Mouse (Mus musculus) urinary bladder, adult 2 months (tissue): ENCODE results near the gene Prex1. TPM values are rescaled to one million over a fixed set of nuclear protein-coding genes. Genes with fewer than 3 reads are reported as not detected.
A peak's percentile ranks its signal among the peaks of the same experiment; 100 is the strongest.
"Not testable (repeated sequence)": the region's sequence is repeated elsewhere in the genome, so short reads cannot be mapped to it uniquely, and the experiment has no call there.

ENCODE experiments used
- DNase-seq: peaks from one replicate; pipeline ENCODE4 v3.0.0; 2022; ENCODE audit warnings: low spot score
- polyA plus RNA-seq: library from polyadenylated mRNA; depleted of rRNA; stranded (reverse); fragments of >200 nt; gene quantifications from 2 replicates; pipeline ENCODE4 v1.2.3, GENCODE M21; 2012; rRNA removed

The Prex1 gene
- polyA plus RNA-seq, result 7.5 and 8.7 TPM in 2 replicates

DNA sequence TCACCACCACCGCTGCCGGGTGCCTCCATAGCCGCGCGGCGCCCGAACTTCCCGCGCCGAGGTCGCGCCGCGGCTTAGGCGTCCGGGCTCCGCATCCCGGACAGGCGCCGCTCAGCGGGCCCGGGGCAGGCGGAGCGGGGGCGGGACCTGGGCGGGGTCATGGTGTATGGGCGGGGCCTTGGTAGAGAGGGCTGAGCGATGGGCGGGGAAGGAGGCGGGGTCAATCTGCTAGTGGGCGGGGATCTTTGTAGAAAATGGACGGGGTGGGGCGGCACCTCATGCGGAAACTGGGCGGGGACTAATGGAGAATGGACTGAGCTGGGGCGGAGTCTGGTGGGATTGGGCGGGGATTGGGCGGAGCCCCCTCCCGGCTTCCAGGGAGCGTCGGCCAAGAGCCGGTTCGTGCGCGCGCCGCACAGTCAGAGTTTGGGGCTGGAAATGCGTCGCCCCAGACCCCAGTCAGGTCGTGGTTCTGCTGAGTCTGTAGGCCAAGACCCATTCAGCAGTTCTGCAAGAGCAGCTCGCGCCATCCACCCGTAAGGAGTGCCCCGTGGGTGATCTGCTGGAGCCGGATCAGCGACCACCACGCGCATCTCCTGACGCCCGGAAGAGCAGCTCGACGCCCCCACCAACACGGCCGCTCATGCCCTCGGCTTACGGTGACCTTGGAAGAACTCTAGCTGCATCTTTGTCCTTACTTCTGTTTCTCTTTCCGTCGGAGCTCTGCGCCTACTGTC, at the start of gene Prex1:
Prex1 (minus strand) TSS at position 143 of the 737 bp plus-strand sequence.
- peak; percentile 82 for DNase-seq

DNA sequence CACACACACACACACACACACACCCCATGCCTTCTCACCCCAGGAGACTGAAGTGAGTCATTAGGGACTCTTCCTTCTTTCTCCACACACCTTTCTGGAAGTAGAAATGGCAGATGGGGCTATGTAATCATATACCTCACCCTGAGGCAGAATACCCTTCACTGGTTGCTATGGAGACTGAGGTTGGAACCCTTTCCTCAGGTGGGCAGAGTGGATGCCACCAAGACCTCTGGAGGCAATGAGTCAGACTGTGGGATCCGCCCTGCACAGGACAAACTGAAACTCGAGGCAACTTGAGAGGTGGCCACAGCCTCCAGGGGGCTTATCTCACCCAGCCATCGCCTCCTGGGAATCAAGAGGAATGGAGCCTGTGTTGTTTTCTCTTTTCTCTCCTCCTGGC, 44.3 kb upstream of the Prex1 start:
- DNase-seq, result no peak

DNA sequence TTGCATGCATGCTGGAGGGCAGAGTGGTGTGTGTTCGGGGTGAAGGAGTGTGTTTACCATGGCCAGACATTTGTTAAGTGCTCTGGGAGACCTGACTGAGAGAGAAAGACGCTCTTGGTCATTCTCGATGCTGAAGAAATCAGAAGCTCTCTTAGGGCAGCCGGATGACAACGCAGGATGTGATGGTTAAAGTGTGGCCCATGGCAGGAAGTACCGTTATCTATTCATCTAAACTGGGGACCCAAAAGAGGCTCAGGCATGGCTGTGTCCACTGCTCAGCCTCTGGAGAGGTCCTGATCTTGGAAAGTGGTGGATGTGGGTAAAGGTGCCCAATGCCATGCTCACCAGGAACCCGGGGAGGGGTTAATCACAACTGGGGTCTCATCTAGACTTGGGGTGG, 41.1 kb upstream of the Prex1 start:
- DNase-seq, result no peak

DNA sequence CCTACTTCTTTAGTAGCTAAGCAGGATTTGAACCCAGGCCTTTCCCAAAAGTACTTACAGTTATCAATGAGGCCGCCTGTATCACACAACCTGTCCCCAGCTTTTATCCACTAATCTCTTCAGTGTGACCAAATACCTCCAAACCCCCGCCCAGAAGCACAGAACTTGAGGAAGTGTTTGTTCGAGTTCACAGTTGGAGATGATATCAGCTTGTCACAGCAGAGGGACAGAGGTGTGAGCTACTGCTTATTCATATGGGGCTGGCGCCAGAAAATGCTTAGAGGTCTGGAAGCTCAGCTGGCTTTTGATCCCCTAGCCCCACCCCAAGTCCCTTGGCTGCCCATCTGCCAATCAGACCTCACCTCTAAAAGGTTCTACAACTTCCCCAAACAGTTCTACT, 40.6 kb upstream of the Prex1 start:
- DNase-seq, result no peak

DNA sequence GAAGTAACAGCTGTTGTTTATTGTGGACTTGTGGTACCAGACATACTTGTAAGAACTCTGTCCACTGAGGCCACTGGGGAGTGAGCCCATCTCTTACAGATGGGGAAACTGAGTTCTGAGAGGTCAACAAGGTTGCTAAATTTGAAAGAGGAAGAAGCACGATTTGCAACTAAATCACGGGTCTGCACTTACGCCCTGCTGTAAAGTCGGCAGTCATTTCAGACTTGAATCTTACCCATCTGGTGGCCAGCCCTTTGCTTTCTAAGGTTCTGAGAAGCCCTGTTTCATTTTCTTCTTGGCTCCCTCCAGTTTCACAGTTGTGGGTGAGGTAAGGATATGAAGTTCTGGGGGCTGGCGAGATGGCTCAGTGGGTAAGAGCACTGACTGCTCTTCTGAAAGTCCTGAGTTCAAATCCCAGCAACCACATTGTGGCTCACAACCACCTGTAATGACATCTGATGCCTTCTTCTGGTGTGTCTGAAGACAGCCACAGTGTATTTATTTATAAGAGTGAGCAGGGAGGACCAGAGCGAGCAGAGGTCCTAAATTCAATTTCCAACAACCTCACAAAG, 37.1 kb upstream of the Prex1 start:
- DNase-seq, result no peak

DNA sequence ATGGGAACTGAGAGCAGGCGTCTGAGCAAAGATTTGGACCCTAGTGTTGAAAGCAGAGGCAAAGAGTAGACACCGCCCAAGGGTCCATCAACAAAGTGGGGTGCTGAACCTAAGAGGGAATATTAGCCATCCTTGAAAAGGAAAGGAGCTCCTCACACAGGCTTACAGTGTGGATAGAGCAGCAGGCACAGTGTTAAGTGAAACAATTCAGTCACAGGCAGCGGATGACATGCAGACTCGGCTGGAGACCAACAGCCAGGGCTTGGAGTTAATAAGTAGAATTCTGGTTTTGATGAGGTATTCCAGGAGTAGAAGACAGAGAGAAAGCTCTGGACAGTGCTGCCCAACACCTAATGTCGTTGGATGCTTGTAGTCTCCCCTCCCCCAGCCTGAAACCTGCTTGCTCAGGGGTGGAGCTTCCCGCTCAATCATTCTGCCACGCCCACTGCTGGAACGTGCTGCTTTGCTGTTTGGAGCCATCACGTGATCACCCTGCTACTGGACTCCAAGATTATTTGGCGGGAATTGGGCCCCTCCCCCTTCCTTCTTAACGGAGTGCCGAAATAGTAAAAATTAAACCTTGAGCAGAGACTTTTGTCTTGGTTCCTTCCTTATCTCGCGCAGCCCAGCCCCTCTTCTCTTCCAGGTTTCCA, 32.8 kb upstream of the Prex1 start:
- not testable (repeated sequence) for DNase-seq

DNA sequence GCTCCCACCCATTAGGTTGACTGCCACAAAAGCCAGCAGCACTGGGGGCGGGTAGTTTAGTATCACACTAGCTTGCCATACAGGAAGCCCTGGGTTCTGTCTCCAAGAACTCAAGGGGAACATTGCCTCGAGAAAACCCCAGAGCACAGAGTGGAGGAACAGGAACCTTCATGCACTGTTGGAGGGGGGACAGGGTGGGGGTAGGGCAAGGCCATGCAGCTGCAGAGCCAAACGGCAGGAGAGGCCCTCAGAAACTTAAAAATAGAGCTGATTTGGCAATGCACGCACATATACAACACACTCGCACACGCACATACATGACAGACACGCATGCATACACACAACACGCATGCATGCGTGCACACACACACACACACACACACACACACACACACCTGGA, 32.2 kb upstream of the Prex1 start:
- no peak for DNase-seq

DNA sequence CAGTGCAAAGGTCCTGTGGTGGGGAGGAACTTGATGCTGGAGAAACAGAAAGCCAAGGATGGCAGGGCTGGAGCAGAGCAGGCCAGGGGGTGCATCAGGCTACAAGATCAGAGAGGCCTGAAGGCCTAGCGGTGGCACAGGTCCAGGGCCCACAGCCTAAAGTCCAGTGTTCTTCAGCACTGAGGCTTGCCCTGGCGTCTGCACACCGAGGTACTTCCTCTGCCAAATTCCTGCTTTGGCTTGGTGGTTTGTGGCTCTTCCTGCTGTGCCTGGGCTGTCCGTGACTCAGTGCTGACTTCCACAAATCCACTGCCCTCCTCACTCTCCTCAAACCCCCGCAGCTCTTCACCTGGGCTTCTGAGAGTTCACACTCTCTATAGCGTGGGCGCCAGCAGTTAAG, 30.8 kb upstream of the Prex1 start:
- DNase-seq, result no peak

DNA sequence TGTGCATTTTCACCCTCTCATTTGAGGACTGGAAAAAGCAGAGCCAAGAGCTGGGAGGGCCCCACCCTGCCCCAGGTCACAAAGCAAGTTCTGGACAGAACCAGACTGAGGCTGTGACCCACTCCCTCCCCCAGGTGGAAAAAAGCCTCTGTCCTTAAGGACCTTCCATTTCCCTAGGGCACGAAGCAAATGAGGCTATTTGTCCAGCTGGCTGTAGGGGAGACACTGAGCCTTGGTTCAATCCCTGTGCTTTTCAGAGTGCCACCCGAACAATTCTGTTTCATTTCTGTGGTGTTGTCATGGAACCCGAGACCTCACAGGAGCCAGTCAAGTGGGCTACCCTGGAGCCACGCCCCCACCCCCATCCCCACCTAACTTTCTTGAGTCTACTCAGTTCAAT, 29.9 kb upstream of the Prex1 start:
- DNase-seq, result no peak

DNA sequence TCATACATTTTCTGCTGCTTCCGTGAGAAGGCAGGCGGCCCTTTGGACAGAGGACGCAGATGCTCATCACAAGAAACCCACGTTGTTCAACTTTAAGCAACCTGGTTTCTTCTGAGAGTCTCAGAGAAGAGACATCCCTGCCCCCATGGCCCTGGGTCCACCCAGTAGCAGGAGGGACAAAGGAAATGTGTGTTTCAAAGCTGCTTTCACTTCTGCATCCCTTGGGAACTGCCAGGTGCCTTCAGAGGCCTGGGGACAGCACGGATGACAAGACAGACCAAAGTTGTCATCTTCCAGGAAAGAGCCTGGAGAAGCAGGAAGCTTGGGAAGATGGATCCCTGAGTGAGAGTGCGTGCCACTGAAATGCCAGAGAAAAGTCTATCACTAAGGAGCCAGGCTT, 27.8 kb upstream of the Prex1 start:
- no peak for DNase-seq

DNA sequence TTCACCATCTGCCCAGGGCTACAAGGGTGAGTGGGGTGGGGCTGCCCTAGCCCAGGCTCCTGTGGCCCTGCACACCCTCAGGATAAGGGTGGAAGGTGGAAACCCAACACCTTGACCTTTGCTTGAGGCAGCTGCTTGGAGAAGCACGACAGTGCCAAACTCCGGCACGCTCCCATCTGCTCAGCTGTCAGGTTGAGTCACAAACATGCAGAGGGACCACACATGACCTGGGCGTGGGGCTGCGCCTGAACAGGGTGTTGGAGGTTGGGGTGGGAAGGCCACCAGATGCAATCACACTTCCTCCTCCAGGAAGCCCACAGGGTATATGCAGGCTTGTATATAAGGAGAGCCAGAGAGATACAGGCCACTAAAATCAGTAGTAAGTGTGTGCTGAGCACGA, 26.8 kb upstream of the Prex1 start:
- DNase-seq, result no peak

DNA sequence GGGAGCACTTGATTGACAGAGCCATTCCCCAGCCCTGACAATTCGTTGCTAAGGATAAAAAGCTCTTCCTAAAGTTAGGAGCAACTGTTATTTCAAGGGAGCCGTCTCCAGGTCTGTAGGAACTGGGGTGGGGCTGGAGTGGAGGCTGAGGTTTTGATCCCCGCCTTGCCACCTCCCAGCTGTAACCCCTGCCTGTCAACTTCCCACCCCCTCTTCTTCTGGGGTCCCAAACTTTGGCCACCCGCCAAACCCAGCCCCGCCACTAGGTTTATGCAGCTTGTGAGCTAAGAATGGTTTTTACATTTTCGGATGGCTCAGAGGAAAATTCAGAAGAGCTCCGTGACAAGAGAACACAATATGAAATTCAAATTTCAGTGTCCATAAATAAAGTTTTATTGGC, 23.7 kb upstream of the Prex1 start:
- no peak for DNase-seq

DNA sequence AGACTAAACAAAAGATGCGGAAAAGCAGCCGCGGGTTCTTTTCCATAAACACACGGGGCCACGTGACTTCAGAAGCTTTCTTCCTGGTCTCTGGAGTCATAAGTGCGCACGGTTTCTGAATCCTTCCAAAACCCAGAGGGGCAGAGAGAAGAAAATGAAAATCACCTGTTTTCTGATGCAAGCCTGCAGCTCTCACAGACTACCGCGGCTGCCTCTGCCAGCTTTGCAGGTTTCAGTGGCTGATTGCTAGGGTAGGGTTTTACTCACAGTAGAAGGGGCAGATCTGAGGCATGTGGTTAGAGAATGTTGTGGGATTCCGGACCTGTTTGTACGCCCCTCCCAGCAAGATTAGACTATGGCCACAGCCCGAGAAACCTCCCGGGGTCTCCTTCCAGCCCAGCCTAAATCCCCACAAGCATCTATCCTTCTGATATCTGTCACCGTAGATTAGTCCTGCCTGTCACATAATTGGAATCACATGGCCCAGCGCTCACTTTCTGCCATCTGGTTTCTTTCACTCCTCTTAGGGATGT, 21.9 kb upstream of the Prex1 start:
- DNase-seq, result no peak

DNA sequence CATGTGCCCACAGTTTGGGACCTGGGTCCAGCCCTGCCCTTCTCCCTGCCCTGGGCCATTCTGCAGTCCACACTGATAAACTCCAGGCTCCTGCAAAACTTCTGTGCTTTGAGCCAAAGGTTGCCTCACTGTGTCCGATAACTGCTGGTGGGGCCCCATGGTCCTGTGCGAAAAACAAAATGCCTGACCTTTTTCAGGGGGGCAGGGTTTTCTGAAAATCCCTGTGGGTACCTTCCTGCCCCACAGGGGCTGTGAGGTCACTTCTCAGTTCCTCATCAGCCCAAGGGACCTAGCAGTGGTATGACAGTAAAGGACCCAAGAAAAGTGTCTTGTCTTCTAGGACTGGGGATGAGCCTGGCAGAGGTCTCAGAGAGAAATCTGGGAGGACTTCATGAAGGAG, 19.2 kb upstream of the Prex1 start:
- no peak for DNase-seq

DNA sequence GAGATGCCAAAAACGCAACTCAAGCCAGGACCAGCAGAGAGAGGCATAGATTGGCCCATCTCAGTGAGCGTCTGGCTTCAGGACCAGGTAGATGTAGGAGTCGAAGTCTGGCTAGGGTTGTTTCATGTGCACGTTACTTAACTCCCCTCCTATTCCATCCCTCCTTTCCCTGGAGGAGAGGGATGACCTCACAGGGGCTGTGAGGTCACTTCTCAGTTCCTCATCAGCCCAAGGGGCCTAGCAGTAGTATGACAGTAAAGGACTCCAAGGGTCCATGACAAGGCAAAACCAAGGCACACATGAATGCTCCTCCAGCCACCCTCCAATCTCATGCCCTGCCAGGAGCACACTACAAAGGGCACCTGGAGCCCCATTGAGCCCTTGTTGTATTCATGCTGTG, 18.5 kb upstream of the Prex1 start:
- DNase-seq, result no peak

DNA sequence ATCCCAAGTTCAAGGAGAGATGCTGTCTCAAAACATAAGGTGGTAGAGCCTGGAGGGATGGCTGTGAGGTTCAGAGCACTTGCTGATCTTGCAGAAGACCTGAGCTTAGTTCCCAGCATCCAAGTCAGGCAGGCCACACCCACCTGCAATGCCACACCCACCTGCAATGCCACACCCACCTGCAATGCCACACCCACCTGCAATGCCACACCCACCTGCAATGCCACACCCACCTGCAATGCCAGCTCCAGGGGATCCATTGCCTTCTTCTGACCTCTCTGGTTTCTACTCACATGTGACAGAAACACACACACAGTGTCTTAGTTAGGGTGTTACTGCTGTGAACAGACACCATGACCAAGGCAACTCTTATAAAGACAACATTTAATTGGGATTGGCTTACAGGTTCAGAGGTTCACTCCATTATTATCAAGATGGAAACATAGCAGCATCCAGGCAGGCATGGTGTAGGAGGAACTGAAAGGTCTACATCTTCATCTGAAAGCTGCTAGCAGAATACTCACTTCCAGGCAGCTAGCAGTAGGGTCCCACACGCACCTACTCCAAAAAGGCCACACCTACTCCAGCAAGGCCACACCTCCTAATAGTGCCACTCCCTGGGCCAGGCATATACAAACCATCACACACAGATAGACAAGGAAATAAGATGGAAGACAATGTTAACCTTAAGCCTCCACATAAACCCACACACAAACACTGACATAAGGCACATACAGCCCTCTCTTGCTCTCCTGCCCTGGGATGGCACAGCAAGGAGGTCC, 17.7 kb upstream of the Prex1 start:
- DNase-seq, result not testable (repeated sequence)

DNA sequence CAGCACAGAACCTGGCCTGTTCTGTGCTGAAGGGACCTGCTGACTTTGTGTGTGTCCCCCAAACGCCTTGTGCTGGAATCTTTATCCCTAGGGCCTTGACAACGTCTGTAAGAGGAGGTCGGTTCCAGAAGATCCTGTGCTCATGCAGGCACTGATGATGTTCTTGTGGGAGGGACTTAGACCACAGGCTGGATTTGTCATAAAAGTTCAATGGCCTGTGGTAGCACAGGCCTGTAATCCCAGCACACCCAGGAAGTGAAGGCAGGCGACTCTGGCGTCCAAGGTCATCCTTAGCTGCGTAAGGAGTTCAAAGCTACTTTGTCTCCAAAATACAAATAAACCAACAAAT, 16.9 kb upstream of the Prex1 start:
- DNase-seq, result no peak

DNA sequence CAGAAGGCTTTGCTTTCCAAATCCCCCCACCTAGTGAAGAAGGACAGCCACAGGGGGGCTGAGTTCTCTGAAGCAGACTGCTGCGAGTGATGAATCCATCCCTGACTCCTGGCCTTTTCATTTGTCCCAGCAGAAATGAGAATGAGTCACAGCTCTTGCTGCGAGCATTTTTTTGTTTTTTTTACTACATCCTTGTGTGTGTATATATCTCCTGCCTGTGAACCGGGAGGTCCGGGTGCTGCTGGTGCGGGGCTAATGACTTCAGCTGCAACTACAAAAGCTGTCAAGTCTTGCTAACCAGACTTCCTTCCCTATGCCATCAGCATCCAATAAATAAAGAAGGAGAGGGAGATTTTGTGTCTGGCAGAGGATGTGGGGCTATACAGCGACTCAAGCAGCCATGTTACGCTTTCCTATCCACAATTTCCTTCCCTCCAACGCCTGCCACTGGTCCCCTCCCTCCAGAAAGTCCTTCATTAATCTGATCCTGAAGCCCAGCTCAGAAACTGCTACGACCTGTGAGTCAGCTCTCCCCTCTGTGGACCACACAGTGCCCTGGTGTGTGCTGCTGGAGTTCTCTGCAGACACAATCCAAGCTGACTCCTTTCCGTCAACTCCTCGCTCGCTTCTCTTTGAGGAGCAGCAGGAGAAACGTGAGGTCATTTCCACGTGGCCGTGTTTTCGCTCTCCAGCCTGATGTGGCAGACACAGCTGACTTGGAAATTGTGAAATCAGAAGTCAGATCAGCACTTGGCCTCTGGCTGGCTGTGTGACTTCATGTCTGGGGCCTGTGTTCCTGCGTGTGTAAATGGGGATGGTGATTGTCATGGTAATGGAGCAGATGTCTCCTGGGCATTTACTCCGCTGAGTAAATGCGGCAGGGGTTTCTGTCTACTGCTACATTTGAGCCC, 16.3 kb upstream of the Prex1 start:
- no peak for DNase-seq

DNA sequence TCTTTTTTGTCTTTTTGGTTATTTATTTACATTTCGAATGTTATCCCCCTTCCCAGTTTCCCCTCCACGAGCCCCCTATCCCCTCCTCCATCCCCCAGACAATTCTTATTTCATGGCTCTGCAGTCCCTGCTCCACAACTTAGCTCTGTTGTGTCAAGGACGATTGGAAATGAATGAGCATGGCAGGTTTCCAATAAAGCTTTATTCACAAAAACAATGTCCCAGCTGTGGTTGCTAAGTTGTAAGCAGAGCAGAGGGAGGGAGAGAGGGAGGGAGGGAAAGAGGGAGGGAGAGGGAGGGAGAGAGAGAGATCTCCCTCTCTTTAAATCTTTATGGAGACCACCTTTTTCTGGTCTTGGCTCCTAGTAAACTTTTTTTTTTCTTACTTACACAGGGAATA, 15.4 kb upstream of the Prex1 start:
- no peak for DNase-seq

DNA sequence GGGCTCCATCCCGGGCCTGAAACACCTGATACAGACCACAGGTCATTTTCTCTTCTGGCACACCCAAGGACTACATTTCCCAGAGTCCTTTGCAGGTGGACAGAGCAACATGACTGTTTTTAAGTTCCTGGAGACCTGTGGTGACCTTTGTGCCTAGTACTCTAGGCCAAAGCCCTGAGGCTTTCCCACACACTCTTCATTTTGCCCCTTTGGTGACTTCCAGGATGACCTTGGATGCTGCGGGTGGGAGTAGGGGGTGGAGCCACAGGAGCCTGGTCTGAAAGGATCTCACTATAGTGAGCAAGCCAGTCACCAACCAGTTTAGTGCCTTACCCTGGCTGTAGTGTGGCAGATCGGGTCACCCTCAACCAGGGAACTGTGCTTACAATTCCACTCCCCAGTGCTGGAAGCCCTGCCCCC, 14.6 kb upstream of the Prex1 start:
- no peak for DNase-seq

DNA sequence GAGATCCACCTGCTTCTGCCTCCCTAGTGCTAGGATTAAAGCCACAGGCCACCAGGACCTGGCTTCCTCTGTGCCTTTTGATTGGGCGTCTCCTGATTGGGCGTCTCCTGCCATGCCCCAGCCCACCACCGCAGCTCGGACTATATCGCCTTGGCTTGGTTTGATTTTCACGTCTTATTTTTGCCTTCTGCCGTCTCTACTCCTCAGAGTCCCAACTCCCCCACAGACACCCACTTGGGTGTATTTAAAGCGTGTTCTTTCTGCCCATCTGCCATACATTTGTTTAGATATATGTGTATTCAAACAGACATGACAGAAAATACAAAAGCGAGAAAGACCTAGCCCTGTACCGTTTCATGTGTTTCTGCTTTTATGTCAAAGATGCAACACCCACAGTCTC, 14.2 kb upstream of the Prex1 start:
- no peak for DNase-seq
